Mouse (Mus musculus): ENCODE results near the gene Stk31.

GRCm38 (mm10) chr6:49483205-49483604, 87.8 kb downstream of the Stk31 start:
- no peak for TF ChIP-seq POLR2A (IDR thresholded peaks at IDR 0.05; ENCODE audit: borderline replicate concordance, extremely low read depth, low read depth, low read length)
- TF ChIP-seq CTCF (IDR thresholded peaks at IDR 0.05; ENCODE audit: insufficient read depth, low read length): no peak

Data from lung, adult 2 months (tissue).